Mouse (Mus musculus) lung, postnatal 0 days (tissue): ENCODE measurements at regions not wholly inside any gene's neighbourhood (a gene's known extent, or its start where the extent isn't known, plus 50 kb on each side); places are given as distances from the start of the nearest gene placed in this dataset.
A peak's percentile ranks its signal among the peaks of the same experiment; 100 is the strongest.

Experiments used
- ATAC-seq: fragments of 200-750 bp; cut with Nextera tagmentation; 2 replicates; pipeline ENCODE4 v1.8.0; 2017; ENCODE audit warnings: moderate library complexity
- DNase-seq: peaks from one replicate; pipeline ENCODE4 v3.0.0-alpha.2; 2016; ENCODE audit warnings: low spot score
- H3K27ac ChIP-seq: fragments of 300-500 bp; sonication (generic); 2 replicates; pipeline ENCODE4 v1.5.1; 2014; ENCODE audit warnings: antibody characterized with exemption, mild to moderate bottlenecking, low read length, mixed read lengths
- H3K27me3 ChIP-seq: fragments of 300-500 bp; sonication (generic); replicated peaks from 2 replicates; pipeline ENCODE4 v1.6.1; 2014; ENCODE audit warnings: low read length, mixed read lengths; ENCODE audit not compliant: insufficient read depth
- H3K36me3 ChIP-seq: fragments of 300-500 bp; sonication (generic); 2 replicates; pipeline ENCODE4 v1.6.1; 2014; ENCODE audit warnings: low read length, mixed read lengths; ENCODE audit not compliant: insufficient read depth
- H3K4me1 ChIP-seq: fragments of 300-500 bp; sonication (generic); 2 replicates; pipeline ENCODE4 v1.6.1; 2014; ENCODE audit warnings: antibody characterized with exemption, low read depth, low read length, mixed read lengths; ENCODE audit not compliant: insufficient read depth
- H3K4me2 ChIP-seq: fragments of 300-500 bp; sonication (generic); replicated peaks from 2 replicates; pipeline ENCODE4 v1.6.1; 2014; ENCODE audit warnings: low read depth, mild to moderate bottlenecking, low read length, moderate library complexity, mixed read lengths
- H3K4me3 ChIP-seq: fragments of 300-500 bp; sonication (generic); 2 replicates; pipeline ENCODE4 v1.5.1; 2014; ENCODE audit warnings: low read depth, low read length
- H3K9ac ChIP-seq: fragments of 300-500 bp; sonication (generic); replicated peaks from 2 replicates; pipeline ENCODE4 v1.6.1; 2014; ENCODE audit warnings: low read depth, mild to moderate bottlenecking
- H3K9me3 ChIP-seq: fragments of 300-500 bp; sonication (generic); 2 replicates; pipeline ENCODE4 v1.6.1; 2016; ENCODE audit warnings: low read length, mixed read lengths
- CTCF ChIP-seq: IDR thresholded peaks from 2 replicates; pipeline ENCODE4 v1.5.1; 2016; ENCODE audit warnings: antibody characterized with exemption, mild to moderate bottlenecking
- EP300 ChIP-seq: IDR thresholded peaks from 2 replicates; pipeline ENCODE4 v1.6.1; 2016; ENCODE audit warnings: antibody characterized with exemption, mild to moderate bottlenecking, control low read depth
- WGBS: fragments of 180-500 bp; shearing (Covaris S2); extraction: QIAGEN DNeasy Blood & Tissue Kit; methylation state at CpG from one replicate; pipeline ENCODE4 v1.1.7; 2014; 5-methylcytosine and 5-hydroxymethylcytosine counted together

DNA sequence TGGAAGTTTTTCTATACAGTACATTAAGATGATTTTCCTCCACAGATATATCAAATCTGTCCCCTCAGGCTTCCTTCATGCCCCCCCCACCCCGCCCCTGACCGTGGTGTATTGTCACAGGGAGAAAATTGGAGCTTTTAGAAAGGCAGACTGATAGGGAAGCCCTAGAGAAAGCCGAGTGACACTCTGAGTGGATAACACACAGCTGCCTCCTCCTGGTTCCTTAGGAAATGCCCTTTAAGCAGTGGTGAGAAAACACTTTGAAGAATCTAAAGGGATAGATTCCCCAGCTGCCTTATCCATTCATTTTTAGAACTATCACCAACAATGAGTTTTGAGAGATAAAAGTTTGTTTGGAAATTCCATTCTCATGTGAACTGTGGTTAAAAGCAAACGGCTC, 147.0 kb upstream of the Nt5c1b start:
- no peaks in the 10 kb centered on the region for H3K36me3 ChIP-seq
- ATAC-seq (peak; percentile 28), DNase-seq (peak; percentile 57)
- no peak overlapping the region for H3K27ac ChIP-seq
- no peak overlapping the region for H3K9ac ChIP-seq
- no peak overlapping the region for H3K4me3 ChIP-seq
- H3K9me3 ChIP-seq: no peaks in the 10 kb centered on the region
- H3K4me1 ChIP-seq: no peaks in the 10 kb centered on the region
- TF ChIP-seq CTCF (peak; percentile 59), EP300 (no peak)
- H3K4me2 ChIP-seq: no peak overlapping the region
- WGBS: 7% methylated on average over 4 of the region's 4 CpGs
- no peaks in the 10 kb centered on the region for H3K27me3 ChIP-seq

- no peaks in the 10 kb centered on the region for H3K36me3 ChIP-seq
- H3K4me1 ChIP-seq: no peaks in the 10 kb centered on the region
- H3K9me3 ChIP-seq: no peaks in the 10 kb centered on the region
- no peak overlapping the region for H3K4me2 ChIP-seq
- DNase-seq (peak; percentile 73), ATAC-seq (no peak)
- TF ChIP-seq EP300: peak; percentile 37; the same call in 1 of the 2 replicates
- peak; percentile 80 for TF ChIP-seq CTCF
- H3K27me3 ChIP-seq: no peaks in the 10 kb centered on the region
- H3K9ac ChIP-seq: no peak overlapping the region
- 30% methylated on average over 4 of the region's 4 CpGs for whole genome bisulfite sequencing
- H3K27ac ChIP-seq: no peak overlapping the region
- H3K4me3 ChIP-seq: no peak overlapping the region
These were observed 145.9 kb upstream of the Nt5c1b start for GRCm38 (mm10) chr12:10223832-10224231.

DNA sequence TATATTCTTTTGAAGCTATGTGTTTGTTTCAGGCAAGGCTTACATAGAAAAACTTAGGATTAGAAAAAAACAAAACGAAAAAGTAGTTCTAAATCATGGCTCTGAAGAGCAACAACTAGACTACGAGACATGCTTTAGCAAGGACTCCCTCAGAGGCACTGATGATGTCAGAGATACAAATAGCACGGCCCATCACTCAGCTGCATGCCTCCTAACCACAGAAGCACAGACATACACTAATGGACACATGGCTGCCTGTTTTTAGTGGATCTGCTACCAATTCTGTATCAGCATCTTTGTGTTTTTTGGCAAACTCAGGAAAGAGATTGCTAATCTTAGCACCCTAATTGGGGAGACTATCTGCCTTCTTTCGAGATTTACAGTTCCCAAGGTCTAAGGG, 138.6 kb upstream of the Nt5c1b start:
- Histone ChIP-seq H3K36me3 (no peaks in the 10 kb centered on the region), H3K9ac (no peak overlapping the region), H3K27me3 (no peaks in the 10 kb centered on the region), H3K4me1 (no peaks in the 10 kb centered on the region), H3K27ac (no peak overlapping the region), H3K4me2 (no peak overlapping the region), H3K4me3 (no peak overlapping the region), H3K9me3 (no peaks in the 10 kb centered on the region)
- TF ChIP-seq CTCF (no peak), EP300 (no peak)
- DNase-seq (peak; percentile 60), ATAC-seq (peak; percentile 66)
- 48% methylated on average over 4 of the region's 4 CpGs for WGBS

GRCm38 (mm10) chr12:10231683-10232082, 138.1 kb upstream of the Nt5c1b start:
- Histone ChIP-seq H3K4me3 (no peak overlapping the region), H3K9ac (no peak overlapping the region), H3K4me1 (no peaks in the 10 kb centered on the region), H3K36me3 (no peaks in the 10 kb centered on the region), H3K4me2 (no peak overlapping the region), H3K9me3 (no peaks in the 10 kb centered on the region), H3K27me3 (no peaks in the 10 kb centered on the region), H3K27ac (no peak overlapping the region)
- DNase-seq (peak; percentile 79), ATAC-seq (peak; percentile 89)
- 41% methylated on average over 4 of the region's 4 CpGs for WGBS
- TF ChIP-seq EP300 (peak; percentile 64), CTCF (no peak)

GRCm38 (mm10) chr12:10248110-10248509, 121.7 kb upstream of the Nt5c1b start:
- no peak for TF ChIP-seq EP300
- Histone ChIP-seq H3K4me3 (no peak overlapping the region), H3K36me3 (no peaks in the 10 kb centered on the region), H3K27me3 (no peaks in the 10 kb centered on the region), H3K4me1 (no peaks in the 10 kb centered on the region), H3K27ac (no peak overlapping the region), H3K9ac (no peak overlapping the region), H3K9me3 (no peaks in the 10 kb centered on the region), H3K4me2 (no peak overlapping the region)
- ATAC-seq (no peak), DNase-seq (no peak)

DNA sequence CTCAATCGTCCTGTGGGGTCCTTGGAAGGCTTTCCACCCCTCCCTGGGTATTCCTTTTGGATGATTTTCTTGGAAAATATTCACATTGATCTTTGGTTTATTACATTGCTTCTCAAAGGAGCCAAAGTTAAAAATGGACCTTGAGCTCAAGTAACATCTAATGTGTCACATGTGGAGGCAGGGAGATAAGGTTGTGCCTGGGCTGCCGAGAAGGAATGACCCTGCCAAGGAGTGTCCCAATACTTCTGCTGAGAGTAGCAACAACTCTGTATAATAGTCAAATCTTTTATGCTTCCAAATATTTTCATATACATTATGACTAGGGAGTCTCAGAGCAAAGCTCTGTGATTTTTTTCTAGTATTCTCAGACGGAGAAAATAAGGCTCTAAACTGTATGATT, 113.4 kb upstream of the Nt5c1b start:
- no peak overlapping the region for H3K9ac ChIP-seq
- H3K4me3 ChIP-seq: no peak overlapping the region
- no peaks in the 10 kb centered on the region for H3K36me3 ChIP-seq
- TF ChIP-seq CTCF (no peak), EP300 (no peak)
- DNase-seq (no peak), ATAC-seq (no peak)
- no peaks in the 10 kb centered on the region for H3K9me3 ChIP-seq
- no peaks in the 10 kb centered on the region for H3K4me1 ChIP-seq
- no peaks in the 10 kb centered on the region for H3K27me3 ChIP-seq
- 53% methylated on average over 3 of the region's 3 CpGs for WGBS
- H3K27ac ChIP-seq: no peak overlapping the region
- H3K4me2 ChIP-seq: no peak overlapping the region

GRCm38 (mm10) chr12:10266201-10266600, 103.6 kb upstream of the Nt5c1b start:
- no peak for DNase-seq
- Histone ChIP-seq H3K4me3 (no peak overlapping the region), H3K27ac (no peak overlapping the region), H3K4me2 (no peak overlapping the region), H3K9ac (no peak overlapping the region), H3K4me1 (no peaks in the 10 kb centered on the region), H3K9me3 (no peaks in the 10 kb centered on the region), H3K27me3 (no peaks in the 10 kb centered on the region), H3K36me3 (no peaks in the 10 kb centered on the region)
- TF ChIP-seq CTCF (no peak), EP300 (no peak)
- ATAC-seq: no peak
- WGBS: 59% methylated on average over 1 of the region's 1 CpGs
